Mouse (Mus musculus): ENCODE measurements around the gene Rplp2. TPM values are rescaled to one million over a fixed set of nuclear protein-coding genes. Genes with fewer than 3 reads are reported as not detected.

Gene Rplp2
- total RNA-seq, 2 experiments from 2014 or later, result 885 to 891 TPM

DNA sequence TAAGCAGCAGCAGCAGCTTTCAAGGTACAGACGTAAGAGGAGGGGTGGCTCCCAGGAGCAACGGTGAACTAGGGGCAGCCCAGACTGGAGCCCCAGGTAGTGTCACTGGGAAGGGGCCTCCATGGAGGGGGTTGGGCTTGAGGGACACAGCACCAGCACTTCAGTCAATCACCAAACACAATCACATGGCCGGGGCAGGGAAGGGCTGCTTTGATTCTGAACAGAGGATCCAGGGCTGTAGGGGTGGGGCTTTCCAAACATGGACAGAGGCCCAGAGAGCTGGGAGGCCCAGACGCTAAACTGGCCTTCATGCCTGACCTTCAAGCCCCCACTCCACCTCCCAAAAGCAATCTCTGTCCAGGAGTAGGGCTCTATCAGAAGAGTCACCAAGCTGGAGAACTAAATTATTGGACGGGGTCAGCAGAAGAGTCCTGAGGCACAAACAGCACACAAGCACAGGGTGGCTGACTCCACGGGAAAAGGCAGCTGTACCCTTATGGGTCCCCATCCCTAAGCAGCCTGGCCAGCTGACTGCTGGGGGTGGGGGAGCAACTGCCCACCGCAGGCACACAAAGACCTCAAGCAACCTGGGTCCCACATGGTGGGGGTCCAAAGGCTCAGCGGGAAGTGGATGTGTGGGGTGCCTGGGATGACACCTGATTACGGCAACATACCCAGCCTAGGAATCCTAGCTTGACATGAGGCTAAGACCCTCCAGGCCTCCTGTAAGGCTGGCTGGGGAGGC lies 17.2 kb upstream of the Rplp2 start:
- intact Hi-C loops (cut with DNase I), result no loop called here

DNA sequence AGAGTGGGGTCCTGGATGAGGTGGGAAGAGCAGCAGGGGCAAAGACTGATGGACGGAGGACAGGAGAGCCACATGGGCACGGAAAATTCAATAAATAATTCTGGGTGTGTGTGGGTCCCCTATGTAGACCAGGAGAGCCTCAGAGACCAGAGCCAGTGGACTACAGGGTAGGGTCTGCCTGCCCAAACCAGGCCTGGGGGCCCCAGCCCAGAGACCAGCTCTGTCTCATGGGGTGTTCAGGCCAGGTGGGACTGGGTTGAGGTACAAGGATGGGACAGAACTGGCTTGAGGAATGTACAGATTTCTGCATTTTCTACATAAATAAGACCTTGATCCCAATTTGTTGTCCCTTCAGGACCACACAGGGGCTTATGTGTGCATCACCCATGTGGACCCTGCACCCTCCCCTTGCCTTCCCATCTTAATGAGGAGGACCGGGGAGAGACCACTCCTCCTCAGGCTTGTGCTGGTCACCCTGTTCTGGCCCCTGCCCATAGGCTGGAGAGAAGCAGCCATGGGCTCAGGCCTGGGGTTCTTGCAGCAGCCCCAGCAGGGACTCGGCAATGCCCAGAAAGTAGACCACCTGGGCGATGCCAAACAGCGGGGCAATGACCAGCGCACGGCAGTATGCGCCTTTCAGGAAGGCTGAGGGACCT lies 16.5 kb upstream of the Rplp2 start:
- no peak for DNase-seq
- intact Hi-C loops (cut with DNase I), result no loop called here

More for the DNA sequence above, 17.2 kb upstream of the Rplp2 start:
- no peak for DNase-seq

DNA sequence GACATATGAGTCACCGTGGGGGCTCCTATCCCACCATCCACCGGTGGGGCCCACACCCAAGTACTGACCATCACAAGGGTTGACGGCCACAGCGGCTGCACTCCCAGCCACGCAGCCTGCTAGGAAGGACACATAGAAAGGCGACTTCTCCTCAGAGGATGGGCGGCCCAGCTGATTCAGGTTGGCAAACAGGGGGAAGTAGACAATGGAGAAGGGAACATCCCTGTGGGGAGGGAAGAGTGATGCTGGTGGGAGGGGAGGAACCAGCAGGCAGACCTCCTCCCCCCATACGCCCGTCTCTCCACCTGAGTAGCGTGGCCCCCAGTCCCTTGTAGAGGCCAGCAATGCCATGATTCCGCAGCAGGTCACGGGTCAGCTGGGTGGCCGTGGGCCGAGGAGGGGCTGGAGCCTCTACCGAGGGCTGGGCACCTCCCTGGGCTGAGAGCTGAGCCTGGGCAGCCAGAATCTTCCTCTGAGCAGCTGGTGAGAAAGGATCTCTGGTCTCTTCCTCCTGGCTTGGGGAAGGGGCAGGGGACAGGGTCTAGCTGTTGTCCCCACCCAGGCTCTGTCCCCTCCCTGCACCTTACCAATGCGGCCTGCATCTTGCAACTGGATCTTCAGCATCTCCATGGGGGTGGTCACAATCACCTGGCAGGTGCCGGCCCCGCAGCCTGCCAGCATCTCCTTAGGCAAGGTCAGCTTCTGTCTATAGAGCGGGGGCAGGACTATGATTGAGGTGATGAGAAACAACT lies 15.6 kb upstream of the Rplp2 start:
- DNase-seq, result no peak

DNA sequence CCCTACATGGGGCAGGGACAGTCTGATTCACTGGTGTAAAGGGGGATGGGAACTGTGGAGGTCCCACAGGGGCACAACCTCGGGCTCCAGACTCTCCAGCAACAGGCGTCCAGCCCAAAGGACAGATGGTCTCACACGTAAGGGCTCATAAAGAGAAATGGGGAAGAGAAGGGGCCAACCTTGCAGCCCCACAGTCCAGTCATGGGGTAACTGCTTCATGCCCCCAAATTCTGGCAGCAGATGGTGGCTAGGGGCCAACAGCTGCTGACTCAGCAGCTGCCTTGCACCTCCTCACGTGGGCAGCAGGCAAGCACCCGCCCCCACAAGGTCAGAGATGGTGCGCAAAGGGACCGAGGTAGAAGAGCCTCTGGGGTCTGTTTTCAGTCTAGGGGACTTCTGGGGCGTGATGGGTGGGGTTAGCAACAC lies 15.0 kb upstream of the Rplp2 start:
- peak in 1 of 2 experiments; percentile 58 for DNase-seq
- intact Hi-C loops (cut with DNase I), result no loop called here

More for the DNA sequence above, 15.6 kb upstream of the Rplp2 start:
- intact Hi-C loops (cut with DNase I), result no loop called here

DNA sequence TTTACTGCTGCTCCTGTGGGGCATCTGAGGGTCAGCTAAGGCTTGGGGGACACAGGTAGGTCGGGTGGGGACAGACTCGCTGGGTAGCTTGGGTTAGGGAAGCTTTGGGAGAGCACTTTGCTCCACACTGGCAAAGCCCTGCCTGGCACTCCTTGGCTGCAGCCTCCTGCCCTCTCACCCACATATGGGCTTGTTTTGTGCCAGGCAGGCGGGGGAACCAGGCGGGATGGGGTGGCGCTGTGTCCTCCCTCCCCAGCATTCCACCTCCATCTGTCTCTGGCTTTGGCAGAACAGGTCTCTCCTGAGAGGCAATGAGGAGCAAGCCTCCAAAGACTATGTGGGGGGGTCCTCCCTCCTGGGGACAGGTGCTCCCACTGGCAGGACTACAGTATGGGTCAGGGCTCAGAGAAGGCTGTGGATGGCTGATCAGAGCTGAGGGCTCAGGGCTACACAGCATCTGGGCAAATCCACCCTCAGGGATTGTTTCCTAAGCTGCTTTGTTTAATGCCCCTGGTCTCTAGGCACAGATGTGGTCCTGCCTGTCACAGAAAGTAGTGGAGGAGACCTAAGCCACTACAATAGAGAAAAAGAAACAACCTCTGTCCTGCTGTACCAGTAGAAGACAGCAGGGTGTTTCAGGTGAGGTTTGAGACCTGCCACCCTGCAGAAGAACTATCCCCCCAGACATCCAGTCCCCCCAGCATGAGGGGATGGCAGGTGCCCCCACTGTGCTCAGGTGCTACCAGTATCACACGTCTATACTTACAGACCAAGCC lies 14.2 kb upstream of the Rplp2 start:
- DNase-seq, result peak in 1 of 2 experiments; percentile 62
- intact Hi-C loops (cut with DNase I), result no loop called here

DNA sequence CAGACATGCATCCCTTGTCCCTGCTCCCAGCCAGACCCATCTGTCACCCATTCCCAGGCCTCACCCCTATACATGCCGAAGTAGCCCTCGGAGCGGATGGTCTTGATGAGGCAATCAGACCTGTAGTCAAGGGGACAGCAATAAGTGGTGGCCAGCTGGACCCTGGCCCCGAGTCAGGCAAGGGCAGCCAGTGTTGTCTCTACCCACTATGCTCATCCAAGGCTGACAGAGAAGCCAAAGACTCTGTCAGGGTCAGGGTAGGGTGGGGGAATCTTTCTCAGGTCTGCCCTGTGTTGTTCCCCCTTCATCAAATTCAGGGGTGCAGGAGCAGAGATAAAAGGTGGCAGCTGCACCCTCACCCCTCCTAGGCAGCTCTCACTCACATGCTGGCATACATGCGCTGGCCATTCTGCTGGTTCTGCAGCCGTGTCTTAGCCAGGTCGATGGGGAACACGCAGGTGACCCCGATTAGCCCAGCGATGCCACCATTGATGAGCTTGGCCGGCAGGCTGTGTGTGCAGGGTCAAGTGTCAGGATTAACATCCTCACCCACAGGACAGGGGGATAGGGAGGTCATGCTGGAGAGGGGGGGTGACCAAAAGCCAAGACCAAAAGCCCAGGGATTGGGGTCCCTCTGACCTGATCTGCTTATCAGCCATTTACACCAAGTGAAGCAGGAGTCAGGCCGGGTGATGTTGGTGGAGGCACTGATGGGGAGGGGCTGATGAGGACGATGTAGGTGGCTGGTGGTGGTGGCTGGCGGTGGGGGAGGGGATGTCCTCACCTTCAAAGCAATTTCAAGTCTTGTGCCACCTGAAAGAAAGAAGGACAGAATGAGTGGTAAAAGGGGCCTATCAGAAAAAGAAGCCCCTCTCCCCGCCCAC lies 13.4 kb upstream of the Rplp2 start:
- intact Hi-C loops (cut with DNase I), result no loop called here
- no peak for DNase-seq

DNA sequence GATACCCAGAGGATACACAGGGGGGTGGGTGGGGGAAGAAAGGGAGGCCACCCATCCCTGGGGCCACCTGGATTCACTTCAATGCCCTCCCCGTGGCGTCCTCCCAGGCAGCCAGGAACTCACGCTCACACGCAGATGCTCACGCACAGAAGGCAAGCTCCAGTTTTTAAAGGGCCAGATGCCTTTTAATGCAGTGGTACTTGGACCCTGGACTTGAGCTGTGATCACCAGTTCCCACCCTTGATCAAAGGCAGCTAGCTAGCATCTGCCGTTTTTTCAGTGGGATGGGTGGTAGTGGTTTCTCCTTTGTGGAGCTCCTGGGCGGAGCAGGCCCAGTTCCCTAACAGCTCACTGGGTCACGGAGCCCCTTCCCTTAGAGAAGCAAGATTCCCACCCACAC lies 12.7 kb upstream of the Rplp2 start:
- DNase-seq, result peak; percentile 39 to 53
- intact Hi-C loops (cut with DNase I), result no loop called here

DNA sequence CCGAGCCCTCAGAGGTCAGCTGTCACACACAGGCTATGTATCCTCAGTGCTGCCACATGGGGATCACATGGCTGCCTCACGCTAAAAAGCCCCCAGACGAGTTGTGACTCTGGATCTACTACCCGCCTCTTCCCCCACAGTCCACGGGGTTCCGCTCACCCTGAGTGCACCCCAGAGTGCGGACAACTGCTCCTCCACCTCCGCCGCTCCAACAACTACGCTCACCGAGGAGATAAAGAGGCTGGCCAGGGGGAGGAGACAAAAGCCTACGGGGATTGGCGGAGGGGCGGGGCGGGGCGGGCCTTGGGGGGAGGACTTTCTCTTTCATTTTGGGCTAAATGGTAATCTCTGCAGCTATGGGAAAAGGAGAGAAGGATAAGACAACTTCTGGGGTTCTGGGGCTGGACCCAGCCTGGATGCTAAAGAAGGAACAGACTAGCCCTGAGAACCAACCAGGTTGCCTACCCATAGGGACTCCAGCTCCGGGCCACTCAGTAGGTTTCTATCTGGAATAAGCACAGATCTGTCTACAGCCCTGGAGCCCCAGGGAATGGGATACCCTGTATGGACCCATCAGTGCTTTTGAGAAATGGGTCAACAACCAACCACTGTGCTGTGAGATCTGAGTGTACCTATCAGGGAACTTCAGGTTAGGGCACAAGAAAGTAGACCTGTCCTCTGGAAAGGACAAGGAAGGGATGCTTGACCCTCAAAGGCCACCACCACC lies 11.9 kb upstream of the Rplp2 start:
- intact Hi-C loops (cut with DNase I), result no loop called here
- DNase-seq, result peak; percentile 66 to 68

DNA sequence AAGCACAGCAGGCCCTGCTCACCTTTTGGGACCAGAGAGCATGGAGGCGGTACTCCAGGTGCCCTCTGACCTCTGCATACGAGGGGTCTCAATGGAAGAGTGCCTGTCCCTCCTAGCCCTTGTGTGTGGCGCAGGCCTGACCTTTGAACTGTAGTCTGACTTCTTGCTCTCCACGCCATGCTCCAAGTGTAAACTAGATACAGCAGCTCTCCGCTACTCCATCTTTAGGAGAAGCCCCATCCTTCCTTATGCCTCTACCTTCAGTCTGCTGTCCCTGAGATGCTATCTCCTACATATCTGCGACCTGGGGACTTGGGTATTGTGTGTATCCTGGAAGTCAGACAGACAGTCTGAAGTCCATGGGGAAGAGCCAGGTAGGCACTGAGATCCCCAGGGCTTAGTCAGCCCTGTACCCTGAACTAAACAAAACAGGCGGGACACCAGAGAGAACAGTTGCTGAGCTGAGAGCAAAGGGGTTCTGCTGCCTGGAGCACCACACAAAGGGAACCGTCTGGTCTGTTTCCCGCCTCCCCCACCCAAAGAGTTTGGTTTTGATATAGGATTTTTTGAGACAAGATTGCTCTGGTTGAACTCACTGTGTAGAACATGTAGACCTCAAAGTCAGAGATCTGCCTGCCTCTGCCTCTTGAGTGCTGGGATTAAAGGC lies 11.2 kb upstream of the Rplp2 start:
- no peak for DNase-seq

DNA sequence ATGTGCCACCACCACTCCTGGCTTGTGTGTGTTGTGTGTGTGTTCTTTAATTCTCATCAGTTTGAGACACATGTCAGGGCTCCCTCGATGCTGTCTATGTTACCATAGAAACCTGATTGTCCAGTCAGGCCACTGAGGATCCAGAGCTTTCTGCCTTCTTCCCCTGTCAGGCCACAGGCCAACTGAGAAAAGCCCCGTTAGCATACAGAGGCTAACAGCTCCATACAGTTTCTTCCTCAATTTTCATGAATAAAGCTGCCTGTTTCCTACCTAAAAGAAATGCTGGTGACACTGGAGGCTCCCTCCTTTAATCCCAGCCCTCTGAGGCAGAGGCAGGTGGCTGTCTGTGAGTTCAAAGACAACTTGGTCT lies 10.7 kb upstream of the Rplp2 start:
- intact Hi-C loops (cut with DNase I), result no loop called here
- no peak for DNase-seq

More for the DNA sequence above, 11.2 kb upstream of the Rplp2 start:
- intact Hi-C loops (cut with DNase I), result no loop called here

DNA sequence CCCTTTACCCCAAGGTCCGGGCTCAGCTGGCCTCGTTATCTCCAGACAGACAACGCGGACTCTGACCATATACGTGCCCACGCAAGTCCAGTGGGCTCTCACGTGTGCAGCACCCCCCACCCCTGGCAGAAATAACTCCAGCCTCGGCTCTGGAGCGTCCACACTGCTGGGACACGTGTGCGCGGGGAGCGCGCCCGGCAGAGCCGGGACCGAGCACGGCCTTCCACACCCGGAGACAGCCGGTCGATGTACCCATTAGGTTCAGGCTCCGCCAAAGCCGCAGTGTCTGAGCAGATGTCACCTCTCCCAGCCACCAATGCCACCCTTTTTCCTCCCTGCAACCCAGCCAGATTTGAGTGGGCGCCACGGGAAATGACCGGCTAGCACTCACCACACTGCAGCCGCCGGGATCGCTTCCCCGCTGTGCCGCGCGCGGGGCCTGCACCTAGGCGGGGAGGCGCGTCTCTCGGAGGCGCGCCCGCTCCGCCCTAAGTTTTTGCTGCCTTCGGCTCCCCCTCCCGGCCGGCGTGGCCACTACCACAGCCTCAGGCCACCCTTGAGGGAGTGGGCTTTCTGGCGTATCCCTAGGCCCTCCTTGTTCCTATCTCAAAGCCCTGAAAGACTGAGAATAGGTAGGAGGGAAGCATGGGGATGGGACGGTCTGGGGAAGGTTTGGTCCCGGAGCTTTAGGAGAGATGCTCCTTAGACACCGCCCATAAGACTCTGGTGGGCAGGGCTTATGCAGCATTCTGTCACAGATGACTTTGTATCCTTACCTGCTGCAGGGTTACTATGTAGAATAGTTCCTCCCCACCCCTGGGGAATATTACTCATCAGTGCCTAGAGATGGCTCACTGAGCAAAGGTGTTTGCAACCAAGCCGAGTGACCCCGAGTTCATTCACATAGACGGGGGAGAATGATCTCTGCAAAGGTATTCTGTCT lies 9.7 kb upstream of the Rplp2 start, which contains the start of gene Slc25a22:
Gene Slc25a22 (minus strand): TSS at position 715 of the 943 bp plus-strand sequence.
- DNase-seq, result peak; percentile 82 to 89
- intact Hi-C loops (cut with DNase I), result loop anchor here (1.0 kb wide), 1 partner anchor 28 kb away; no protein-coding TSS in a partner anchor

DNA sequence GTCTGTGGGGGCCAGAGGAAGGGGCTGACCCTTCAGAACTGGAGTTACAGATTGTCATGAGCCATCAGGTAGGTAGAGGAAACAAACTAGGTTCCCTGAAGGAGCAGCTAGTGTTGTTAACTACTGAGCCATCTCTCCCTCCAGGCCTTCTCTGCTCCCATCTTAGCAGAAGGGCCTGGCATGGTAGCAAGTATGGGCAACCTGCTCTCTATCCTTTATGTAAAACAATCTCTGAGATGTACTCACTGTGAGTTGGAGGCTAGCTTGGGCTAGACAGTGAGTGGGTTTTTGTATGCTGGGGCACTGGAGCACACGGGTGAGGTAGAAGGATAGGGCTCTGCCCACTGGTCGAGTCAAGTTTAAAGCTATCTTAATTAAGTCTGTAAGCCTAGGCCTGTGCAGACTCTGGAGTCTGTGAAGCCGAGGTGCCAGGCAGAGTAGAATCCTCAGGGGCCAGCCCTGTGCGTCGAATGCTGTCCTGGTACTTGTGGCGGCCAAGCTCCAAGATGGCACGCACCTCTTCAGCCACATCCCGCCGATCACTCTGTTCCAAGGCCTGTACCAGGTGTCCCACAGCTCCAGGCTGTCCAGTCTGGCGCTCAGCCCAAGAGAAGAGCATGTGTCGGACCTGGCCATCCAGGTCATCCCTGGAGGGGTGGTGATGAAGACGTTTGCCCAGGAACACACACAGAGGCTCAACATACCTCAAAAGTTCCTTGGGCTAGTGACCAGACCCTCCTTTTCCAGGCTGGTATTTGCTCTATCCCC lies 8.8 kb upstream of the Rplp2 start:
- intact Hi-C loops (cut with DNase I), result no loop called here
- DNase-seq, result no peak

DNA sequence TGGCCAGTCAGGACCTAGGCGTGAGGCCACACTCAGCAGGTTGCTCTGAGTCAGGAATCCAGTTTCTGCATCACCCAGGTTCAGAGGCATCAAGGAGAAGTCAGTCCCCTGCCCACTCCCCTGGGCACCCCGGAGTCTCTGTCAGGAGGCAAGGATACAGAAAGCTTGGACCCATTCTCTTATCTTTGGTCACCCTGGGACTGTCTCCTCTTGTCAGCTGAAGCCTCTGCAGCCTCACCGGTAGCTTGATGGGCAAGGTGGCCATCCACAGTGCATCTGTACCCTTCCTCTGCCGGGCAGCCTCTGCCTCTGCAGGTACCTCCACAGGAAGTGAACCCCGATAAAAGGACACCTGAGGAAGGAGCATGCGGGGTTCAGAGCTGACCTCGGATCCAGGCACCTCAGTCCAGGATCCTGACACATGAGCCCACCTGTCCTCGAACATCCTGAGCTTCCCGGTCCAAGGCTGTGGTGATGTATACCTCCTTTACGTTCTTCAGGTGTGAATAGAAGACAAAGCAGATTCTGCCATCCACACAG lies 8.0 kb upstream of the Rplp2 start:
- no peak for DNase-seq

DNA sequence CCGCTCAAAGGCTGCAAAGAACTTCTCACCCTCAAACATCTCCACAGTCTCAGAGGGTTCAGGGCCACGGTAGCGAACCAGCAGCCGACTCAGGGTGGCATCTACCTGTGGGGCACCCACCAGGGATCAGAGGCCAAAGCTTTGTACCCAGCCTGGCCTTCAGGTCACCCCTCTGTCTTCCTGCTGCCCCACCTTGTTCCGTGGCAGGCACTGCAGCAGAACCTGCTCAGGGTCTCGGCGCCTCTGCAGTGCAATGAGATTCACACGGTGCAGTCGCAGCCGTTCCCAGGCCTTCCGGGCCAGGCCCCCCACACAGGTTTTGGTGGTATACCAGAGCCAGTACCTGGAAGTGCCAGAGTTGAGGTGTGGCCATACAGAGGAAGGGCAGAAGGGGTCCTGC lies 7.4 kb upstream of the Rplp2 start:
- intact Hi-C loops (cut with DNase I), result no loop called here
- no peak for DNase-seq

More for the DNA sequence above, 8.0 kb upstream of the Rplp2 start:
- intact Hi-C loops (cut with DNase I), result no loop called here

DNA sequence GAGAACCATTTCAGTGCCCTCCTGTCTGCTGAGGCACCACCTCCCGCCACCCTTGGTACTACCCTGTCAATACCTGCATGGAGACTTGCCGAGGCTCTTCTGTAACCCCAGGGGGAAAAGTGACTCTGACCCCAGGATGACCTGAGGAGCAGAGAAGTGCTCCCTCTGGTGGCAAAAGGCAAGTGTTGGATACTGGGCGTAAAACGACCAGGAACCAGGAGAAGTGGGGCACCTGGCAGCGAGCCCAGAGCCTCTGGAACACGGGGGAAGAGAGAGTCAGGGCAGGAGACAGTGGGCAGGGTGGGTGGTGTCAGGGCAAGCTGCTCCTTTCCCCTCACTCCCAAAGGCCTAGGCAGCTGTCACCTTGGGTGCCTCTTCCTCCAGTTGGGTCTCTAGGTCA lies 6.6 kb upstream of the Rplp2 start:
- peak; percentile 50 to 60 for DNase-seq
- intact Hi-C loops (cut with DNase I), result no loop called here

DNA sequence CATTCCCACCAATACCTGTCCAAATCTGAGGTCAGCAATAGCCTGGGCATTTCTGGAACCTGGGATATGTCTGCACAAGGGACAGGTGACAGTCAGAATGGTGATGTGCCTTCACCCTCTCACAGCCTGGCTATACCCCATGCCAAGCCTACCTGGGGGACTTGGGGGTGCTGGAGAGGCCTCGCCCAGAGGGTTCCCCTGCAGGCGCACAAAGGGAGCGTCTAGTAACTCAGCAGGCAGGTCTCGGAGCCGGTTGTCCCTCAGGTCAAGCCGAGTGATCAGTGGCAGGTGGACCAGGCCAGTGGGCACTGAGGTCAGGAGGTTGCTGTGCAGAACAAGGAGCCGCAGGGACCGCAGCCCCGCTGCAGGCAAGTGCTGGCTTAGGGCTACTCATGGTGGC lies 5.7 kb upstream of the Rplp2 start:
- no peak for DNase-seq
- intact Hi-C loops (cut with DNase I), result no loop called here
